Comparison of ENCODE assay signal across 31 mouse cellular contexts in the genomic region with DNA sequence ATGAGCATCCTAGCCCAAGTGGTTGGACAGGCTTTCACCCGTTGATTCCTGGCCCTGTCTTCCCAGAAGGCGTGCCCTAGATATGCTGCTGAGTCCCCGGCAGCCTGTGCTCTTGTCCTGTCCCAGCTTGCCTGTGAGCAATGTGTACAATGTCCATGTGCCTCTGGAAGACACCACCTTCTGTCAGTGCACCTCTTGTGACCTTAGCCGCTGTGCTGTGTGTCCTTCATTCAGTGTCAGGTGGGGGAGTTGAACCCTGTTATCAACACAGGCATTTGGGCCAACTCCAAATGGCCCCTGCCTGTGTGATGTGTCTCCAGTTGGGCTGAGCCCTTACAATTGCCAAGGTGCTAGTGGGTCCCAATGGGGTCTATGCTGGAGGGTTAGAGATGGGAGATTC. TPM values are rescaled to one million over a fixed set of nuclear protein-coding genes. Genes with fewer than 3 reads are reported as not detected.
A peak's percentile ranks its signal among the peaks of the same experiment; 100 is the strongest.
DNase-seq lines count a peak whose midpoint lies in the region; ATAC-seq and TF ChIP-seq lines count a peak whose summit lies in the region.
"Had no signal": no experiment of that assay in that cellular context is flagged by ENCODE, and none has a peak within 500 bp of the region (broad histone marks: within the 10 kb centered on the region; RNA-seq: fewer than 3 reads in every experiment).

No protein-coding gene starts in this region.

- H3K9me3 ChIP-seq in liver, embryonic 12.5 days (replicated peaks) = no peaks in the 10 kb centered on the region
- no peaks in the 10 kb centered on the region for H3K9me3 ChIP-seq in liver, embryonic 11.5 days (ENCODE audit: control insufficient read depth, low read length)
- H3K9me3 ChIP-seq in stomach, postnatal 0 days (ENCODE audit: control insufficient read depth, low read length) = no peaks in the 10 kb centered on the region
- H3K9me3 ChIP-seq: embryonic facial prominence, embryonic 12.5 days; embryonic facial prominence, embryonic 15.5 days; G1E; heart, embryonic 12.5 days; heart, embryonic 15.5 days; hindbrain, embryonic 12.5 days; hindbrain, embryonic 15.5 days had no signal

- H3K27ac ChIP-seq in heart, adult 2 months = no peak overlapping the region
- H3K27ac ChIP-seq in liver, embryonic 12.5 days = peak overlapping the region; percentile 8; the same call in 1 of the 2 replicates
- no peak overlapping the region for H3K27ac ChIP-seq in liver, embryonic 11.5 days (ENCODE audit: low read depth, low read length)
- H3K27ac ChIP-seq in stomach, postnatal 0 days (replicated peaks) = no peak overlapping the region
- H3K27ac ChIP-seq: embryonic facial prominence, embryonic 12.5 days; embryonic facial prominence, embryonic 15.5 days; gastrocnemius, adult 2 months; heart, embryonic 15.5 days; hindbrain, embryonic 12.5 days; hindbrain, embryonic 15.5 days had no signal

- 65% methylated on average over 4 of the region's 4 CpGs for WGBS in heart, adult 2 months
- WGBS in liver, embryonic 12.5 days (ENCODE audit: insufficient replicate concordance) = 87% methylated on average over 4 of the region's 4 CpGs
- WGBS in liver, embryonic 11.5 days = 82% methylated on average over 4 of the region's 4 CpGs
- WGBS in stomach, postnatal 0 days = 62% methylated on average over 4 of the region's 4 CpGs

- H3K4me2 ChIP-seq in liver, embryonic 12.5 days = no peak overlapping the region
- no peak overlapping the region for H3K4me2 ChIP-seq in liver, embryonic 11.5 days
- no peak overlapping the region for H3K4me2 ChIP-seq in stomach, postnatal 0 days (replicated peaks; ENCODE audit: low read depth)
- H3K4me2 ChIP-seq: embryonic facial prominence, embryonic 12.5 days; embryonic facial prominence, embryonic 15.5 days; heart, embryonic 12.5 days; heart, embryonic 15.5 days; hindbrain, embryonic 12.5 days; hindbrain, embryonic 15.5 days had no signal

- TF ChIP-seq POLR2A in heart, adult 2 months (IDR thresholded peaks at IDR 0.05; ENCODE audit: insufficient read depth, low read depth, low read length) = no peak

- no peak for TF ChIP-seq CTCF in heart, adult 2 months (IDR thresholded peaks at IDR 0.05)
- no peak for TF ChIP-seq CTCF in stomach, postnatal 0 days (IDR thresholded peaks at IDR 0.05; ENCODE audit: low read depth)

- H3K9ac ChIP-seq in heart, adult 2 months (ENCODE audit: low read depth, low read length) = no peak overlapping the region
- no peak overlapping the region for H3K9ac ChIP-seq in liver, embryonic 12.5 days
- no peak overlapping the region for H3K9ac ChIP-seq in liver, embryonic 11.5 days (ENCODE audit: low read depth, low read length)
- H3K9ac ChIP-seq in stomach, postnatal 0 days (ENCODE audit: low read length) = no peak overlapping the region
- H3K9ac ChIP-seq: embryonic facial prominence, embryonic 12.5 days; embryonic facial prominence, embryonic 15.5 days; forebrain, postnatal 0 days; heart, embryonic 12.5 days; heart, embryonic 15.5 days; hindbrain, embryonic 12.5 days; hindbrain, embryonic 15.5 days had no signal

- intact Hi-C loops in heart, adult 2 months (cut with DNase I) = no loop called here
- intact Hi-C loops in heart, postnatal 25 days (cut with DNase I) = no loop called here

- H3K4me3 ChIP-seq in heart, adult 2 months = no peak overlapping the region
- no peak overlapping the region for H3K4me3 ChIP-seq in liver, embryonic 12.5 days
- no peak overlapping the region for H3K4me3 ChIP-seq in liver, embryonic 11.5 days (ENCODE audit: low read depth, low read length)
- no peak overlapping the region for H3K4me3 ChIP-seq in stomach, postnatal 0 days (ENCODE audit: low read depth, low read length)
- H3K4me3 ChIP-seq: embryonic facial prominence, embryonic 12.5 days; embryonic facial prominence, embryonic 15.5 days; gastrocnemius, adult 2 months; heart, embryonic 12.5 days; heart, embryonic 15.5 days; hindbrain, embryonic 12.5 days; hindbrain, embryonic 15.5 days had no signal

- DNase-seq in heart, adult 2 months = peak in 1 of 2 experiments; percentile 34
- no peak for DNase-seq in heart, postnatal 25 days (ENCODE audit: low spot score)
- DNase-seq in liver, embryonic 11.5 days (ENCODE audit: low spot score) = no peak
- DNase-seq in gonadal fat pad, adult 2 months (ENCODE audit: low read depth) = peak; percentile 84
- DNase-seq in stomach, postnatal 0 days (ENCODE audit: low spot score) = no peak
- no peak for DNase-seq in ovary, adult 18-20 months (ENCODE audit: low spot score)
- DNase-seq: adrenal gland, postnatal 10 days; adrenal gland, postnatal 36 days; B cell, adult 2 months; cerebellum, adult 18-20 months; cerebellum, adult 9-11 months; cerebellum, postnatal 25 days; forebrain, postnatal 0 days; gastrocnemius, adult 2 months; gastrocnemius, postnatal 14 days had no signal

- no peaks in the 10 kb centered on the region for H3K79me2 ChIP-seq in heart, adult 2 months (replicated peaks; ENCODE audit: control insufficient read depth, insufficient read depth, low read length)

- ATAC-seq in liver, embryonic 12.5 days = no peak
- no peak for ATAC-seq in liver, embryonic 11.5 days (replicated peaks; ENCODE audit: low FRiP score)
- 0 out of 2 replicates have a peak, but pooled peaks have one; percentile 33 for ATAC-seq in stomach, postnatal 0 days (ENCODE audit: low FRiP score, low TSS enrichment)
- ATAC-seq: forebrain, embryonic 14.5 days; forebrain, postnatal 0 days; Patski had no signal

- TF ChIP-seq EP300 in heart, adult 2 months (IDR thresholded peaks at IDR 0.05; ENCODE audit: insufficient read depth, low read depth, low read length) = 0 out of 2 replicates have a peak, but pooled peaks have one; percentile 27
- TF ChIP-seq EP300 in stomach, postnatal 0 days (optimal IDR thresholded peaks at IDR 0.05) = no peak

- H3K4me1 ChIP-seq in heart, adult 2 months (ENCODE audit: control insufficient read depth, insufficient read depth, low read length) = no peaks in the 10 kb centered on the region
- H3K4me1 ChIP-seq in liver, embryonic 12.5 days = peaks cover 16% of the 10 kb centered on the region
- H3K4me1 ChIP-seq in liver, embryonic 11.5 days (replicated peaks; ENCODE audit: control insufficient read depth, insufficient read depth, low read length) = peaks cover 8% of the 10 kb centered on the region
- H3K4me1 ChIP-seq in stomach, postnatal 0 days (replicated peaks; ENCODE audit: control insufficient read depth, insufficient read depth) = no peaks in the 10 kb centered on the region
- H3K4me1 ChIP-seq: embryonic facial prominence, embryonic 12.5 days; embryonic facial prominence, embryonic 15.5 days; heart, embryonic 12.5 days; hindbrain, embryonic 12.5 days; hindbrain, embryonic 15.5 days had no signal

- H3K36me3 ChIP-seq in heart, adult 2 months (ENCODE audit: control insufficient read depth, insufficient read depth, low read length) = no peaks in the 10 kb centered on the region
- peaks cover 61% of the 10 kb centered on the region for H3K36me3 ChIP-seq in liver, embryonic 12.5 days
- peaks cover 25% of the 10 kb centered on the region for H3K36me3 ChIP-seq in liver, embryonic 11.5 days (ENCODE audit: control insufficient read depth, insufficient read depth, low read length)
- peaks cover 17% of the 10 kb centered on the region for H3K36me3 ChIP-seq in stomach, postnatal 0 days (ENCODE audit: control insufficient read depth, insufficient read depth, low read length)

- no peaks in the 10 kb centered on the region for H3K27me3 ChIP-seq in heart, adult 2 months (ENCODE audit: control insufficient read depth, insufficient read depth, low read length)
- no peaks in the 10 kb centered on the region for H3K27me3 ChIP-seq in liver, embryonic 12.5 days (replicated peaks)
- no peaks in the 10 kb centered on the region for H3K27me3 ChIP-seq in liver, embryonic 11.5 days (replicated peaks; ENCODE audit: control insufficient read depth, insufficient read depth, low read length)
- no peaks in the 10 kb centered on the region for H3K27me3 ChIP-seq in stomach, postnatal 0 days (ENCODE audit: control insufficient read depth, insufficient read depth, low read length)
- H3K27me3 ChIP-seq: CH12.LX; embryonic facial prominence, embryonic 12.5 days; embryonic facial prominence, embryonic 15.5 days; heart, embryonic 12.5 days; heart, embryonic 15.5 days; hindbrain, embryonic 12.5 days; hindbrain, embryonic 15.5 days; Patski had no signal

RNA-seq across cellular contexts. Expression of gene Sh3bp5l, which starts 16.2 kb away (rescaled TPM):
- total RNA-seq in heart, adult 2 months (2021) = 10 to 100 TPM; 28.4 to 33.9 TPM
- 22.8 and 30.4 TPM in 2 replicates for polyA plus RNA-seq in heart, adult 2 months (2012; rRNA removed)
- 10 to 100 TPM; 33.7 to 35.1 TPM for total RNA-seq in heart, postnatal 25 days (2021)
- 19.8 and 19.9 TPM in 2 replicates for polyA plus RNA-seq in liver, embryonic 12.5 days (2016; fragmentation: Nextera tagmentation; extraction: Ambion mirVana)
- 20.5 and 25.3 TPM in 2 replicates for polyA plus RNA-seq in liver, embryonic 11.5 days (2014; fragmentation: Nextera tagmentation; extraction: Ambion mirVana)
- 56.5 and 58.4 TPM in 2 replicates for polyA plus RNA-seq in gonadal fat pad, adult 2 months (2012; rRNA removed)
- polyA plus RNA-seq in stomach, postnatal 0 days (2015; fragmentation: Nextera tagmentation; extraction: Ambion mirVana) = 33.6 and 34.1 TPM in 2 replicates

RNA-seq across cellular contexts. Expression of gene Zfp672, which starts 16.6 kb away (rescaled TPM):
- total RNA-seq in heart, adult 2 months (2021) = 10 to 100 TPM; 41.9 to 48.7 TPM
- 33.8 and 38.4 TPM in 2 replicates for polyA plus RNA-seq in heart, adult 2 months (2012; rRNA removed)
- 10 to 100 TPM; 42.9 to 43.5 TPM for total RNA-seq in heart, postnatal 25 days (2021)
- 50.1 and 50.4 TPM in 2 replicates for polyA plus RNA-seq in liver, embryonic 12.5 days (2016; fragmentation: Nextera tagmentation; extraction: Ambion mirVana)
- polyA plus RNA-seq in liver, embryonic 11.5 days (2014; fragmentation: Nextera tagmentation; extraction: Ambion mirVana) = 50.6 and 50.7 TPM in 2 replicates
- polyA plus RNA-seq in gonadal fat pad, adult 2 months (2012; rRNA removed) = 47.1 and 48.3 TPM in 2 replicates
- polyA plus RNA-seq in stomach, postnatal 0 days (2015; fragmentation: Nextera tagmentation; extraction: Ambion mirVana) = 76.0 and 78.4 TPM in 2 replicates

RNA-seq across cellular contexts. Expression of gene Lypd8, which starts 32.1 kb away (rescaled TPM):
- total RNA-seq in heart, adult 2 months (2021) = not detected
- 0.56 and 0.62 TPM in 2 replicates for polyA plus RNA-seq in heart, adult 2 months (2012; rRNA removed)
- under 1 TPM in 1 of 2 experiments, not detected in 1; 0.31 TPM for total RNA-seq in heart, postnatal 25 days (2021)
- polyA plus RNA-seq in liver, embryonic 12.5 days (2016; fragmentation: Nextera tagmentation; extraction: Ambion mirVana) = 0.19 TPM in 1 of 2 replicates, not detected in the other
- polyA plus RNA-seq in liver, embryonic 11.5 days (2014; fragmentation: Nextera tagmentation; extraction: Ambion mirVana) = 0.14 and 0.27 TPM in 2 replicates
- 1,979 and 3,212 TPM in 2 replicates for polyA plus RNA-seq in gonadal fat pad, adult 2 months (2012; rRNA removed)
- 1,014 and 1,152 TPM in 2 replicates for polyA plus RNA-seq in stomach, postnatal 0 days (2015; fragmentation: Nextera tagmentation; extraction: Ambion mirVana)
- total RNA-seq: adrenal gland, adult 18-20 months; adrenal gland, postnatal 10 days; adrenal gland, postnatal 36 days; CH12.LX; common myeloid progenitor, adult 5-6 weeks; forebrain, postnatal 0 days; gastrocnemius, adult 2 months; gastrocnemius, postnatal 14 days; gastrocnemius, postnatal 4 days; hematopoietic stem cell, adult 5-6 weeks had no signal
- polyA plus RNA-seq: embryonic facial prominence, embryonic 12.5 days; forebrain, embryonic 11.5 days; forebrain, postnatal 0 days; heart, embryonic 12.5 days; heart, embryonic 15.5 days; hindbrain, embryonic 12.5 days; hindbrain, embryonic 15.5 days; Patski had no signal

RNA-seq across cellular contexts. Expression of gene Zfp692, which starts 39.9 kb away (rescaled TPM):
- 1 to 10 TPM; 3.1 to 4.4 TPM for total RNA-seq in heart, adult 2 months (2021)
- 9.8 and 11.3 TPM in 2 replicates for polyA plus RNA-seq in heart, adult 2 months (2012; rRNA removed)
- total RNA-seq in heart, postnatal 25 days (2021) = 1 to 10 TPM; 3.7 to 4.1 TPM
- polyA plus RNA-seq in liver, embryonic 12.5 days (2016; fragmentation: Nextera tagmentation; extraction: Ambion mirVana) = 18.2 and 18.5 TPM in 2 replicates
- 18.3 and 19.2 TPM in 2 replicates for polyA plus RNA-seq in liver, embryonic 11.5 days (2014; fragmentation: Nextera tagmentation; extraction: Ambion mirVana)
- 42.3 and 45.8 TPM in 2 replicates for polyA plus RNA-seq in gonadal fat pad, adult 2 months (2012; rRNA removed)
- 13.7 and 14.8 TPM in 2 replicates for polyA plus RNA-seq in stomach, postnatal 0 days (2015; fragmentation: Nextera tagmentation; extraction: Ambion mirVana)

Comparison
In these comparisons a context has a peak if more than half of its experiments do, and no peak if none do; other contexts are left out.
1. RNA of gene Lypd8, which starts 32.1 kb away (polyA plus RNA-seq): 1,979 to 3,212 TPM in gonadal fat pad, adult 2 months and 1,014 to 1,152 TPM in stomach, postnatal 0 days; 0.56 to 0.62 TPM in heart, adult 2 months, 0.19 TPM in liver, embryonic 12.5 days and 0.14 to 0.27 TPM in liver, embryonic 11.5 days; every median in the first group is over 100 times any median in the second.